Mouse (Mus musculus): Measurements from ENCODE around the gene Samd14. TPM values are rescaled to one million over a fixed set of nuclear protein-coding genes. Genes with fewer than 3 reads are reported as not detected.
"Not testable (repeated sequence)": the region's sequence is repeated elsewhere in the genome, so short reads cannot be mapped to it uniquely, and the experiment has no call there.

Gene Samd14
- polyA plus RNA-seq, 1 experiment from 2014 or later: 15.0 TPM

- peak; percentile 46 for ATAC-seq
- 3% methylated on average over 8 of the region's 8 CpGs for WGBS
- Histone ChIP-seq H3K4me3 (replicated peaks) (no peak overlapping the region), H3K4me2 (replicated peaks) (no peak overlapping the region), H3K27me3 (replicated peaks) (no peaks in the 10 kb centered on the region), H3K27ac (peak overlapping the region; percentile 44), H3K4me1 (replicated peaks) (peaks cover 29% of the 10 kb centered on the region), H3K9ac (no peak overlapping the region), H3K9me3 (no peaks in the 10 kb centered on the region), H3K36me3 (peaks cover 39% of the 10 kb centered on the region)
Measured at GRCm38 (mm10) chr11:95001058-95001457, 8.6 kb upstream of the Samd14 start.

DNA sequence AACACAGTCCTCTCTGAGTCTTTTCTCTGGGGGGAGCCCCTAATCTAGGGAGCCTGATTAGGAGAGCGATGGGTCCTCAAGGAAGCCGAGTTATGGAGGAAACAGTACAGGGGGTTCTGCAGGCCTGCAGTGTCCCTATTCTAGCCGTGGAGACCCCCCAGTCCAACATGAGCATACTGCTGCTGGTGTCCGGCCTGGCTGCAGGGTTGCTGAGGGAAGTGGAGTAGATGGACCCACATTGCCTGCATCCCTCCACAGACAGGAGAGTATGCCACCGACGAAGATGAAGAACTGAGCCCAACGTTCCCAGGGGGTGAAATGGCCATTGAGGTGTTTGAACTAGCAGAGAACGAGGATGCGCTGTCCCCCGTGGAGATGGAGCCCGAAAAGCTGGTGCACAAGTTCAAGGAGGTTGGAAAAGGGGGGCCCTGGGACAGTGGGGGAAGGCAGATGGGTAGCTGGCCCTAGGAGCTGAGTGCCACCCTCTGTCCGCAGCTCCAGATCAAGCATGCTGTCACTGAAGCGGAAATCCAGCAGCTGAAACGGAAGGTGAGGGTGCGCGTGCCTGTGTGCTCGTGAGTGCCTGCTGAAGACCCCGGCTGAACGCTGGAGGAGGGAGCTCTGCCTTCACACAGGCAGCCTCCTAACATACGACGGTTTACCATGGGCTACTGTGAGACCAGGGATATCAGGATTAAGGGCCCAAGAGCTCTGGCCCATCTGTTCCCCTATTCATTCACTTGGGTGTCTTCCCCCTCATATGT lies 7.9 kb upstream of the Samd14 start:
- H3K36me3 ChIP-seq: peaks cover 34% of the 10 kb centered on the region
- H3K27ac ChIP-seq: no peak overlapping the region
- H3K9ac ChIP-seq: no peak overlapping the region

GRCm38 (mm10) chr11:95002705-95003104 lies 7.0 kb upstream of the Samd14 start:
- Histone ChIP-seq H3K27me3 (replicated peaks) (no peaks in the 10 kb centered on the region), H3K4me2 (replicated peaks) (no peak overlapping the region), H3K27ac (no peak overlapping the region), H3K9ac (no peak overlapping the region), H3K9me3 (no peaks in the 10 kb centered on the region), H3K36me3 (peaks cover 33% of the 10 kb centered on the region), H3K4me1 (replicated peaks) (peaks cover 35% of the 10 kb centered on the region), H3K4me3 (replicated peaks) (no peak overlapping the region)
- 94% methylated on average over 8 of the region's 8 CpGs for WGBS
- no peak for ATAC-seq

More for the DNA sequence above, 7.9 kb upstream of the Samd14 start:
- 88% methylated on average over 21 of the region's 21 CpGs for WGBS
- no peak for ATAC-seq
- Histone ChIP-seq H3K9me3 (no peaks in the 10 kb centered on the region), H3K4me2 (replicated peaks) (no peak overlapping the region), H3K27me3 (replicated peaks) (no peaks in the 10 kb centered on the region), H3K4me1 (replicated peaks) (peaks cover 32% of the 10 kb centered on the region), H3K4me3 (replicated peaks) (no peak overlapping the region)

- no peaks in the 10 kb centered on the region for H3K9me3 ChIP-seq
- H3K9ac ChIP-seq: no peak overlapping the region
- H3K36me3 ChIP-seq: peaks cover 25% of the 10 kb centered on the region
- no peak overlapping the region for H3K27ac ChIP-seq
- no peak for ATAC-seq
- no peak overlapping the region for H3K4me3 ChIP-seq (replicated peaks)
- WGBS: 81% methylated on average over 12 of the region's 12 CpGs
- H3K4me1 ChIP-seq (replicated peaks): peaks cover 38% of the 10 kb centered on the region
- no peak overlapping the region for H3K4me2 ChIP-seq (replicated peaks)
- no peaks in the 10 kb centered on the region for H3K27me3 ChIP-seq (replicated peaks)
Measured at GRCm38 (mm10) chr11:95004136-95004936, 5.3 kb upstream of the Samd14 start.

GRCm38 (mm10) chr11:95004937-95005198 lies 4.8 kb upstream of the Samd14 start:
- 65% methylated on average over 6 of the region's 6 CpGs for WGBS
- no peak overlapping the region for H3K4me2 ChIP-seq (replicated peaks)
- no peaks in the 10 kb centered on the region for H3K9me3 ChIP-seq
- no peak for ATAC-seq
- H3K4me1 ChIP-seq (replicated peaks): peaks cover 41% of the 10 kb centered on the region
- H3K36me3 ChIP-seq: peaks cover 21% of the 10 kb centered on the region
- H3K27me3 ChIP-seq (replicated peaks): no peaks in the 10 kb centered on the region
- H3K27ac ChIP-seq: no peak overlapping the region
- no peak overlapping the region for H3K4me3 ChIP-seq (replicated peaks)
- H3K9ac ChIP-seq: no peak overlapping the region

DNA sequence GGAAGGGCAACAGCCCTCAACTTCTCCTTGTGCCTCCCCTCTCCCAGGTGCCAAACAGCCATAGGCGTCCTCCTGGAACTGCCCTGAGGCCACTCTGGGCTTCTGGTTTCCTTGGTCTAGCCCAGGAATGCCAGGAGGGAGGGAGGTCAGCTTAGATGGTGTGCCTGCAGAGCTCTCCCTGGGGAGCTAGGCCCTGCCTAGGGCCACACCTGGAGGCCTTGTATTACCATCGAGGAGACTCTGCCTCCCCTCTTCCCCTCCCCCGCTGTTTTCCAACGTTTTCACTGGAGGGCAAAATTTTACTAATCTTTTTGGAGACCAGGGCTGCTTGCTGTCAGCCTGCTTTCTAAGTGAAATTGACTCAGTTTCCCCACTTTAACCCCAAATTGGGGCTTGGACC lies 3.6 kb upstream of the Samd14 start:
- Histone ChIP-seq H3K36me3 (peaks cover 21% of the 10 kb centered on the region), H3K4me1 (replicated peaks) (peaks cover 30% of the 10 kb centered on the region), H3K27me3 (replicated peaks) (no peaks in the 10 kb centered on the region), H3K4me2 (replicated peaks) (peak overlapping the region; percentile 73), H3K9me3 (no peaks in the 10 kb centered on the region), H3K27ac (0 out of 2 replicates have a peak overlapping the region, but pooled peaks have one; percentile 71), H3K9ac (peak overlapping the region; percentile 42; the same call in 1 of the 2 replicates), H3K4me3 (replicated peaks) (peak overlapping the region; percentile 40)
- no peak for ATAC-seq
- WGBS: 44% methylated on average over 4 of the region's 4 CpGs

DNA sequence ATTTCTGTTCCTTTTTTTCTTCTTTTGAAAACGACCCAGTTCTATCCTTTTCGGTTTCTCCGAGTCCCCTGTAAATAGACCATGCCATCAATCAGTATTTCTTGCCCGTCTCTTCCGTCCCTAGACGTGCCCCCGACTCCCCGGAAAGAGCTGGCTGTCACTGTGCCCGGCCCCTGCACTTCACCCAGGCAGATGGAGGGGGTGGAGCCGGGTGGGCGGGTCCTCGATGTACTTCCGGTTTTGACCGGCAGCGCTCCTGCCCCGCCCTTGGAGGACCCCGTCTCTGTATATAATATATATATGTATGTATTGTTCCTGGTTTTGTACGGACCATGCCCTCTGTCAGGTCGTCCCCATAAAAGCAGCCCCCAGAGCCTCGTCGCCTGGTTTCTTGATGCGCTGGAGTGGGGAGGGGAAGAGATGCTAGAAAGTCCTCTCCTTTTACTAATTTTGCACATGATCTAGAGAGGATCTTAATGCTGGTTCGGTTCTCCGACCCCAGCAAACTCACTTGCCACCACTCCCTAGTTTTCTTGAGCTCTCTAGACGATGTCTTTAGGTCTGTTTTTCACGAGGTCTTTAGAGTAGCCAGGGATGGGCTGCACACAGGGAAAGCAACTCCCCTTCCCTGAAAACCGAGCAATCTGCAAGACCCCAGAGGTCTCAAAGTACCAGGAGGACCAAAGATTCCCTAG lies 3.0 kb upstream of the Samd14 start:
- peak overlapping the region; percentile 42 for H3K9ac ChIP-seq
- WGBS: 2% methylated on average over 27 of the region's 27 CpGs
- H3K27me3 ChIP-seq (replicated peaks): no peaks in the 10 kb centered on the region
- H3K4me3 ChIP-seq (replicated peaks): peak overlapping the region; percentile 40
- ATAC-seq: peak; percentile 71
- peaks cover 17% of the 10 kb centered on the region for H3K36me3 ChIP-seq
- peaks cover 33% of the 10 kb centered on the region for H3K4me1 ChIP-seq (replicated peaks)
- H3K9me3 ChIP-seq: no peaks in the 10 kb centered on the region
- peak overlapping the region; percentile 71 for H3K27ac ChIP-seq
- H3K4me2 ChIP-seq (replicated peaks): peak overlapping the region; percentile 73

DNA sequence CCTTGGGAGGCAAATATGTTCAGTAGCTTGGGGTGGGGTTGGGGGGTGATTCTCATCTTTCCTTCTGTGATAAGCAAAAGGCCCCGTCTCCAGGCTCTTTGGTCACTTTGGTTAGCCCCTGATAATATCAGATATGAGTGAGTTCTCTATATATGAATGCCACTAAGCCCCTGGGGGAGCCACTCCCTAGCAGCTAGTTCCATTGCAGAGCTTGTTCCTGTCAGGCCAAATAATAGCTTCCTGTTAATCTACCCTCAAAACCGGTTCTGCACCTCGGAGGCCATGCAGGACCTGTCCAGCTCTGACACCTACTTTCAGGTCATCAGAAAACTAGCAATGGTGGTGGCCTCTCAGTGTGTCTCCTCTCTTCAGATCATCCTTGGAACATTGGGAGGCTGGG lies 2.3 kb upstream of the Samd14 start:
- H3K9me3 ChIP-seq: no peaks in the 10 kb centered on the region
- 57% methylated on average over 3 of the region's 3 CpGs for WGBS
- ATAC-seq: no peak
- peak overlapping the region; percentile 73; the same call in 1 of the 2 replicates for H3K4me2 ChIP-seq (replicated peaks)
- peaks cover 10% of the 10 kb centered on the region for H3K36me3 ChIP-seq
- H3K27me3 ChIP-seq (replicated peaks): no peaks in the 10 kb centered on the region
- peaks cover 33% of the 10 kb centered on the region for H3K4me1 ChIP-seq (replicated peaks)
- H3K4me3 ChIP-seq (replicated peaks): no peak overlapping the region
- H3K27ac ChIP-seq: peak overlapping the region; percentile 71; the same call in 1 of the 2 replicates
- H3K9ac ChIP-seq: no peak overlapping the region

DNA sequence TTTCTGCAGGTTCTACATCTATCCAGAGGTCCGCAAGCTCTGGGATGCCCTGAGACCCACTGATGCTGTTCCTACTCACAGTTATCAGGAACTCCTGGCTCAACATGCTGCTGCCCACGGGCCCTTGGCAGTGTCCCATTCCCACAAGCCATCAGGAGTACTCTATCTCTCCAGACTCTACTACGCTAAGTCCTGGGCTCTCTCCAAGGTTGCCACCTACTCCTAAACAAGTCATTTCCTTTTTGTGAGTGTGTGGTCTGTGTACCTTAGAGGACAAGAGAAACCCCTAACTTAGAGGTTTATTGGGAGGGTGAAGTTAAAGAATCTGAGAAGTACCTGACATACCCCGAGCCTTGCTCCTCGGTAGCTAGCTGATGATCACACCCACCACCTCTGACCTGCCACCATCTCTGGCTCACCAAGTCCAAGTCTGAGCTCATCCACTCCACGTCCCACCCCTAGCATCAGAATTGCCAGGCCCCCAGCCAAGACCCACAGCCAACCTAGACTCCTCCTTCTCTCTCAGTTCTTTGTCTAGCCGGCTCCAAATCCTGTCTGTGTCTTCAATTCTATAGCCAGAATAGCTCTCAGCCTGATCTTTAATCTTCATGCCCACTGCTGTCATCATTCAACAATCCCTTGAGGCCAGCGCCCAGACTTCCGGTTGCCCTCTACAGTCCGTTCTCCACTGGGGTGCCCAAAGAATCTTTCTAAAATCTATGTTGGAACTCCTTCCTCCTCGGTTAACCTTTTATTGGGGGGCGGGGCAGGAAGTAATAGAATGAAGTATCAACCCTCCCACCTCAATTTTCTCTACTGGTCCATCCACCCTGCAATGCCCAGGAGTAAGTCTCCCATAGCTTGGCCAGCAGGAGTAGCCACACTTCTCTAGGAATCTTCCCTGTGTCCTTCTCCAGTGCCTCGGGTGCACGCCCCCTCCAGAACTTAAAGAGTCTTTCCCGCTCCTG lies 734 bp upstream of the Samd14 start:
- ATAC-seq: no peak; the same call in none of the 2 replicates

DNA sequence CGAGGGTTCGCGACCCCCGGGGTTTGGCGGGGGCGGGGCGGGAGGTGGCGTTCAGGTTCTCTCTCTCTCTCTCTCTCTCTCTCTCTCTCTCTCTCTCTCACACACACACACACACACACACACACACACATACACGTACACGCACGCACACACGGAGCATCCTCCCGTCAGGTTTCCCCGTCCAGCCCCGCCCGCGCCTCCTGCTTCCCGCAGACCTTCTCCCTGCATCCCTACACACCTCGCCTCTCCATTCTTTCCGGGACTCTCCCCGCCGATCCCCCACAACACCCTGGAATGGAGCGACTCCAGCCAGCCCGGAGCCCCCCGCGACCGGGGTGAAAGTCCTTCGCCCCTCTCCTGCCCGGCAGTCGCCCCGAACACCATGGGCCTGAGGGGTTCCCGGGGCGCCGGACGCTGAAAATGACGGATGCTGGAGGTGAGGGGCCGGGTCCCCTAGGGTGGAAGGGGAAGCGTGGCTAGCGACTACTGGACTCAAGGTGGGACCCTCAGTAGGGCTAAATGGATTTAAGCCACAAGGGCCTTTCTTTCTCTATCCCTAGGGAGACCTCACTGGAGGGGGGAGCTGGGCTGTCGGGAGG lies 561 bp downstream of the Samd14 start:
- peak overlapping the region; percentile 63 for H3K4me3 ChIP-seq (replicated peaks)
- no peaks in the 10 kb centered on the region for H3K27me3 ChIP-seq (replicated peaks)
- peaks cover 33% of the 10 kb centered on the region for H3K4me1 ChIP-seq (replicated peaks)
- H3K27ac ChIP-seq: peak overlapping the region; percentile 88
- WGBS: 2% methylated on average over 38 of the region's 40 CpGs
- no peaks in the 10 kb centered on the region for H3K9me3 ChIP-seq
- peak overlapping the region; percentile 76 for H3K4me2 ChIP-seq (replicated peaks)
- no peaks in the 10 kb centered on the region for H3K36me3 ChIP-seq
- H3K9ac ChIP-seq: peak overlapping the region; percentile 77
- no peak for ATAC-seq

More for the DNA sequence above, 734 bp upstream of the Samd14 start:
- 31% methylated on average over 15 of the region's 15 CpGs for WGBS
- H3K27ac ChIP-seq: peak overlapping the region; percentile 88
- peaks cover 33% of the 10 kb centered on the region for H3K4me1 ChIP-seq (replicated peaks)
- peak overlapping the region; percentile 63 for H3K4me3 ChIP-seq (replicated peaks)
- H3K27me3 ChIP-seq (replicated peaks): no peaks in the 10 kb centered on the region
- peak overlapping the region; percentile 76 for H3K4me2 ChIP-seq (replicated peaks)
- H3K36me3 ChIP-seq: peaks cover 5% of the 10 kb centered on the region; the same call in 1 of the 2 replicates
- no peaks in the 10 kb centered on the region for H3K9me3 ChIP-seq
- peak overlapping the region; percentile 77 for H3K9ac ChIP-seq

DNA sequence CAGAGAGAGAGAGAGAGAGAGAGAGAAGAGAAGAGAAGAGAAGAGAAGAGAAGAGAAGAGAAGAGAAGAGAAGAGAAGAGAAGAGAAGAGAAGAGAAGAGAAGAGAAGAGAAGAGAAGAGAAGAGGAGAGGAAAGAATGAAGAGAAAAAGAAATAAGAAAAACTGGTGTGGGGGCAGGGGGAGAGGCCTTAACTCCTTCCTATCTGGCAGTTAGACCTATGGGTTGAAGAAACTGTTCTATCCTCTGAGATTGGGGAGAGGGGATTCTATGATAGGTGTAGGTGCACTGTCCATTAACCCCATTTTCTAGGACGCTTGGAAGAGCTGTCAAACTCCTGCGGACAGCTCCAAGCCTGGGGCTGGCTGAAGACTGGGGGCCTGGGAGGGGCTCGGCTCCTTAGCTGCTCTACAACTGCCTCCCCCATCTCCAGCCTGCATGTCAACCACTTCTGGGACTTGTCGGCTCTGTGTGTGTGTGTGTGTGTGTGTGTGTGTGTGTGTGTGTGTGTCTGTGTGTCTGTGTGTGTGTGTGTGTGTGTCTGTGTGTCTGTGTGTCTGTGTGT lies 1.2 kb downstream of the Samd14 start:
- Histone ChIP-seq H3K9ac (0 out of 2 replicates have a peak overlapping the region, but pooled peaks have one; percentile 20), H3K4me1 (replicated peaks) (peaks cover 33% of the 10 kb centered on the region), H3K4me2 (replicated peaks) (peak overlapping the region; percentile 76), H3K4me3 (replicated peaks) (peak overlapping the region; percentile 63)
- H3K27ac ChIP-seq; H3K36me3 ChIP-seq; H3K27me3 ChIP-seq (replicated peaks); ATAC-seq; H3K9me3 ChIP-seq: not testable (repeated sequence)
- 10% methylated on average over 4 of the region's 4 CpGs for WGBS
